Mouse (Mus musculus) MEL (cell line): ENCODE measurements around the gene Scn7a.

Experiments used
- BHLHE40 ChIP-seq: IDR thresholded peaks from 2 replicates; pipeline ENCODE4 v1.6.1; 2012; ENCODE audit warnings: low read depth, mild to moderate bottlenecking, inconsistent platforms, low read length, improper control_type of control experiment, borderline replicate concordance
- CTCF ChIP-seq, 3 experiments: IDR thresholded peaks in 2 of 3; conservative IDR thresholded peaks in 1 of 3; 2 replicates each; pipeline ENCODE4 v1.5.1; 2011 to 2012; ENCODE audit warnings: low read length in 3 of 3, low read depth in 2 of 3, mild to moderate bottlenecking in 2 of 3, improper control_type of control experiment in 1 of 3, inconsistent platforms in 1 of 3, mixed read lengths in 1 of 3, moderate library complexity in 1 of 3; ENCODE audit not compliant: control insufficient read depth in 1 of 3, insufficient read depth in 1 of 3, poor library complexity in 1 of 3, severe bottlenecking in 1 of 3
- E2F4 ChIP-seq: IDR thresholded peaks from 2 replicates; pipeline ENCODE4 v1.6.1; 2011; ENCODE audit warnings: low read depth, low read length, improper control_type of control experiment, borderline replicate concordance
- MXI1 ChIP-seq: IDR thresholded peaks from 2 replicates; pipeline ENCODE4 v1.6.1; 2011; ENCODE audit warnings: mild to moderate bottlenecking, low read depth, low read length, improper control_type of control experiment
- POLR2A ChIP-seq, 2 experiments: IDR thresholded peaks; 2 replicates each; pipeline ENCODE4 v1.6.1; 2011 to 2012; ENCODE audit warnings: low read length in 2 of 2, mild to moderate bottlenecking in 2 of 2, control low read depth in 1 of 2, improper control_type of control experiment in 1 of 2, low read depth in 1 of 2, moderate library complexity in 1 of 2; ENCODE audit not compliant: control insufficient read depth in 1 of 2, insufficient read depth in 1 of 2, poor library complexity in 1 of 2
- POLR2AphosphoS2 ChIP-seq: IDR thresholded peaks from 2 replicates; pipeline ENCODE4 v1.6.1; 2011; ENCODE audit warnings: low read length, improper control_type of control experiment
- RAD21 ChIP-seq: IDR thresholded peaks from 2 replicates; pipeline ENCODE4 v1.6.1; 2011; ENCODE audit warnings: mild to moderate bottlenecking, low read depth, low read length, improper control_type of control experiment
- USF2 ChIP-seq, 2 experiments: IDR thresholded peaks; 2 replicates each; pipeline ENCODE4 v1.6.1; 2011 to 2012; ENCODE audit warnings: improper control_type of control experiment in 2 of 2, low read length in 2 of 2, borderline replicate concordance in 1 of 2, inconsistent platforms in 1 of 2, low read depth in 1 of 2, mild to moderate bottlenecking in 1 of 2; ENCODE audit not compliant: insufficient read depth in 1 of 2
- ZKSCAN1 ChIP-seq: IDR thresholded peaks from 2 replicates; pipeline ENCODE4 v1.6.1; 2012; ENCODE audit warnings: low read depth, mild to moderate bottlenecking, inconsistent platforms, low read length, improper control_type of control experiment, moderate library complexity

DNA sequence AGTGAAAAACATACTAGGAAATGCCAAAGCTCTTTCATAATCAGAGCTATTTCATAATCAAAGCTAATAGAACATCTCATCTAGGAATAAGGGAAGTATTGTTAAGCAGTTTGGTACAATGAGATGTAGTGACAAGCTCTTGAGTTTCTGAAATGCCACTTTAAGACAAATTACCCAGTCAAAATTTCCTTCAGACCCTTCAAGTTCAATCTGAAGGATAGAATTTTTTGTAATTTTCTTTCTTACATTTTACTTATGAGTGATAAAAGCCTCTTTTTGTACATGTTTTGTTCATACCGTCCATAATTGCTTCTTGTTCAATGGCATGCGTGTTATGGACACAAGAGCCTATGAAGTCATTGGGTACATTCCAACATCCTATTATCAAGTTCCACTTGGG lies 72.6 kb downstream of the Scn7a start:
- TF ChIP-seq CTCF (IDR thresholded peaks at IDR 0.05 in 2 of 3, conservative IDR thresholded peaks at IDR 0.05 in 1 of 3; ENCODE audit: control insufficient read depth in 1 of 3, insufficient read depth in 1 of 3, low read depth in 2 of 3, low read length in 3 of 3, poor library complexity in 1 of 3, severe bottlenecking in 1 of 3) = no peak
- TF ChIP-seq POLR2AphosphoS2 = no peak
- no peak for TF ChIP-seq BHLHE40
- no peak for TF ChIP-seq E2F4
- TF ChIP-seq POLR2A (IDR thresholded peaks at IDR 0.05; ENCODE audit: control insufficient read depth in 1 of 2, insufficient read depth in 1 of 2, low read depth in 1 of 2, low read length in 2 of 2, poor library complexity in 1 of 2) = no peak
- no peak for TF ChIP-seq MXI1
- TF ChIP-seq USF2 (IDR thresholded peaks at IDR 0.05; ENCODE audit: borderline replicate concordance in 1 of 2, insufficient read depth in 1 of 2, low read depth in 1 of 2, low read length in 2 of 2) = no peak
- no peak for TF ChIP-seq ZKSCAN1
- TF ChIP-seq RAD21 = no peak
